Mouse (Mus musculus): ENCODE data around the gene Fam216b. TPM values are rescaled to one million over a fixed set of nuclear protein-coding genes. Genes with fewer than 3 reads are reported as not detected.

Gene Fam216b
- polyA plus RNA-seq (2015; fragmentation: Nextera tagmentation; extraction: Ambion mirVana), result not detected in 2 replicates

DNA sequence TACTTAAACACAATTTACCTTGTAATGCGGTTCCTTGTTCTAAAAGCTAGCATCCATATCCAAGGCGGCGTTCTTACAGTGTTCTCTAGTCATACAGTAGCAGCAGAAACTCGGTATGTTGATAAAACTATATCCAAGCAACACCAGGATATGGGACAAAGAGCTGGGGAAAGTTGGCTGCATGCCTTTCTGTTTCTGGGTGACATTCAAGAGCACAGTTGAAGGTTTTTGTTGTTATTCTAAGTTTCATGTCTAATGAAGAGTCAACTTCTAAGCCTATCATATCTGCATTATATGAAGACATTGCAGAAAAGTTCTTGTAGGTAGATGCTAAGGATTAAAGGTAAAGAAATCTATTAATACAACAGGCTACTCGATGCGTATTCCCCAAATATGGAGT, at the start of gene Fam216b:
Fam216b (minus strand) TSS at position 101 of the 400 bp plus-strand sequence.
- Histone ChIP-seq H3K4me3 (replicated peaks) (no peak within 1 kb of the TSS), H3K4me2 (no peak within 1 kb of the TSS), H3K4me1 (replicated peaks) (no peaks in the 10 kb centered on the region), H3K36me3 (no peaks in the 10 kb centered on the region), H3K9me3 (replicated peaks) (no peaks in the 10 kb centered on the region), H3K9ac (no peak within 1 kb of the TSS), H3K27ac (no peak within 1 kb of the TSS), H3K27me3 (no peaks in the 10 kb centered on the region)
- ATAC-seq (ENCODE audit: low read depth) (no peak), DNase-seq (no peak)
- WGBS (ENCODE audit: insufficient replicate concordance), result 61% methylated on average over 6 of the region's 6 CpGs

DNA sequence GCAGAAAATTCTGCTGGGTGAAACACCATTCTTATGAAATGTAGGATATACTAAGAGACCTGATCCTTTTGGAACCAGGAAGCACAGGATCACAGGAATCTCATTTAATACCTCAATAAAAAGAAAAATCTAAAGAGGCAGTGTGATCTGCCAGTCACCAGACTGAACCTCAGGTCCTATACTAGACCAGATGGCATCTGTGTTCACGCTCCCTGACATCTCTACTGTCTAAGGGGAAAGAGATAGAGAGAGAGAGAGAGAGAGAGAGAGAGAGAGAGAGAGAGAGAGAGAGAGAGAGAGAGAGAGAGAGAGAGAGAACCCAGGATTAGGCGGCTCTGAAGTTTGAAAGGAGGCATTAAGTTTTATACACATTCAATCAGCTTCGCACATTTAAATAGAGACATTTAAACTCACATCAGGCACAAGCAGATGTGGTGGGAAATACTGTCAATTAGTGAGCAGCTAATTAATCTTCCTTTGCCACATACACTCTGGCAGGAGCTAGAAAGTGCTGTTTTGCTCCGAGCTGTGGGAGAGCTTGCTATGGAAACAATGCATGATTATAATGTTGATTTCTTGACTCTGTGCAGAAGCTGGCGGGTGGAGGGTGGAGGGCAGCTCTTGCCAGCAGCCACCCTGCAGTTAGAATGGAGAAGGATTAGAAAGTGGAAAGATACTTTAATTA, 43.7 kb upstream of the Fam216b start:
- no peak overlapping the region for H3K4me2 ChIP-seq
- no peak overlapping the region for H3K4me3 ChIP-seq (replicated peaks)
- H3K9me3 ChIP-seq (replicated peaks), result no peaks in the 10 kb centered on the region
- no peaks in the 10 kb centered on the region for H3K27me3 ChIP-seq
- 55% methylated on average over 5 of the region's 5 CpGs for WGBS (ENCODE audit: insufficient replicate concordance)
- ATAC-seq (ENCODE audit: low read depth) (no peak), DNase-seq (no peak)
- no peaks in the 10 kb centered on the region for H3K4me1 ChIP-seq (replicated peaks)
- no peak overlapping the region for H3K9ac ChIP-seq
- no peaks in the 10 kb centered on the region for H3K36me3 ChIP-seq
- no peak overlapping the region for H3K27ac ChIP-seq

DNA sequence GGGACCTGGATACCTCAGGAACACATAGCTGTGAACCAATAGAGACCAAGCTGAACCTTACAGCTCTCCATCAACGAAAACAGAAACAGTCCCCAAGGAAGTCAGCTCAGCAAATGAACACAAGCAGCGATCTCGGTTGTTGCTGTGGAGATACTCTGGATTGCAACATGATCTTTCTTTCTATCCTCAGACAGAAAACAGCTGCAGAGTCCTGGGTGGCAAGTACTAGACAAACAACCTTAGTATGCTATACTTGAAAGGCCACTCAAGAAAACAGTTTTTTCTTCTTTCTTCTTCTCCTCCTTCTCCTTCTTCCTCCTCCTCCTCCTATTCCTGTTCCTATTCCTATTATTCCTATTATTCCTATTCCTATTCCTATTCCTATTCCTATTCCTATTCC, 37.9 kb upstream of the Fam216b start:
- Histone ChIP-seq H3K4me1 (replicated peaks) (no peaks in the 10 kb centered on the region), H3K36me3 (no peaks in the 10 kb centered on the region), H3K9me3 (replicated peaks) (no peaks in the 10 kb centered on the region), H3K4me2 (no peak overlapping the region), H3K27ac (no peak overlapping the region), H3K4me3 (replicated peaks) (no peak overlapping the region), H3K9ac (no peak overlapping the region), H3K27me3 (no peaks in the 10 kb centered on the region)
- no peak for ATAC-seq (ENCODE audit: low read depth)
- no peak for DNase-seq
- WGBS (ENCODE audit: insufficient replicate concordance), result 52% methylated on average over 3 of the region's 3 CpGs

DNA sequence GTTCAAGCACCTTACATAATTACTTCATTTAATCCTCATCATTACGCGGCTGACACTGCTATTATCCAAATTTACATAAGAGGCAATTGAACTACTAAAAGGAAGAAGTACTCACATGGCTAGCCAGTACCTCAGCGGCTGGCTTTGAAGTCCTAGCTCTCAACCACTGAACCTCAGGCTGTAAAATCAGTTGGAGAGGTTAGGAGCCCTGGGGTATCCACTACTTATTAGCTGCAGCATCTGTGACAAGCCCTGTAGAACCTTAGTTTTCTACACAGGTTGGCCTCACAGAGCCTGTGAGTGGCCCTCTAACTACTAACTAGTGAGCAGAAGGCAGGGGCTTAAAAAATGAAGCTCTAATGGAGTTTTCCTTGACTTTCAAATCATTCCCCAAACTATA, 31.5 kb upstream of the Fam216b start:
- H3K4me1 ChIP-seq (replicated peaks), result no peaks in the 10 kb centered on the region
- no peaks in the 10 kb centered on the region for H3K27me3 ChIP-seq
- no peak overlapping the region for H3K27ac ChIP-seq
- no peaks in the 10 kb centered on the region for H3K9me3 ChIP-seq (replicated peaks)
- 41% methylated on average over 3 of the region's 3 CpGs for WGBS (ENCODE audit: insufficient replicate concordance)
- no peak overlapping the region for H3K9ac ChIP-seq
- H3K4me3 ChIP-seq (replicated peaks), result no peak overlapping the region
- ATAC-seq (ENCODE audit: low read depth) (no peak), DNase-seq (no peak)
- H3K36me3 ChIP-seq, result no peaks in the 10 kb centered on the region
- no peak overlapping the region for H3K4me2 ChIP-seq

DNA sequence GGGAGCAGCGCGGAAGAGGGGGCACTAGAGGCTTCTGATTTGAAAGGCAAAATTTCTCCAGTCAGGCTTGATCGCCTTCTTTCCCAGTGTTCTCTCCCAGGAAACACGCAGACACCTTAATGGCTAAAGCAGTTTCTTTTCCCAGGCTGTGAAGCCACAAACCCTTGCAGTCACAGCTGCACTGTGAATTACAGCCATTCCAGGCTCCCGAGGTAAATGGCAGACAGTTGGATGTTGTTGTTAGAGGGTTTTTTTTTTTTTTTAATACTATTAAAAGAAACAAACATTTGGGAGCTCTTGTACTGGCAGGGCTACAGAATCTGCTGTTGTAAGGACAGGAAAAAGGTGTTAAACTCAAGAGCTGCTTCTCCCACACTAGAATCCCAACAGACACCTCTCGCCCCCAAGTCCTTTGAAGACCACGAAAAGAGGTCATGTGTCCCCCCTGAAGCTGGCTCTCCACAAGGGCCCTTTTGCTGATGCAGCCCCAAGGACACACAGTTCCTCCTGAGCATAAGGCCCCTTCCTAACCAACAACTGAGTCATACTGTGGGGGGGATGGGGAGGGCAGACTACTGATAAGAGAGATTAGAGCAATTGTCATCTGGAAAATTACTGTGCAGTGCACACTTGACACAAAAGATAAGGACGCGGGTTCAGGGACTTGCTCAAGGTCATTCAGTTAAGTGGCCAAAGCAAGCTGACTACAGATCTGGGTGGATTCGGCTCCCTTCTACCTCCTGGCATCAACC, 30.8 kb upstream of the Fam216b start:
- Histone ChIP-seq H3K36me3 (no peaks in the 10 kb centered on the region), H3K27me3 (no peaks in the 10 kb centered on the region), H3K27ac (no peak overlapping the region), H3K4me3 (replicated peaks) (no peak overlapping the region), H3K4me2 (no peak overlapping the region), H3K9ac (no peak overlapping the region), H3K9me3 (replicated peaks) (no peaks in the 10 kb centered on the region), H3K4me1 (replicated peaks) (no peaks in the 10 kb centered on the region)
- no peak for ATAC-seq (ENCODE audit: low read depth)
- 55% methylated on average over 10 of the region's 10 CpGs for WGBS (ENCODE audit: insufficient replicate concordance)
- DNase-seq, result no peak

DNA sequence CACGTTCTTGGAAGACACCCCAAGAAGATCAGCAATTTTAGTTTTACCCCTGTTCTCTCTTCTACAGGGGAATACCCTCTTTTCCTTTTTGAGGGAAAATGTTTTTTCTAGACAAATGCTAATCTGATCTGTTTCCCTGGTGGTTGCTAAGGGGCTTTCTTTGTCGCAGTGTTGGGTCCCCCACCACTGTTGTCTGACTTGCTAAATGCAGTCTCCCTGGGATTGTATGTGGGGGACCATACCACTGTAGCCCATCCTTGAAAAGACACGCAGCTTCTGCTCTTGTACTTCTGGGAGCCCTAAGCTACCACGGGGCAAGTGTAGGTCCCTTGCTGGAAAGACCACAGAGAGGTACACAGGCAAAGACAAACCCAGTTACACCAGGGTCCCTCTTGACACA, 28.9 kb upstream of the Fam216b start:
- no peaks in the 10 kb centered on the region for H3K27me3 ChIP-seq
- H3K9me3 ChIP-seq (replicated peaks), result no peaks in the 10 kb centered on the region
- DNase-seq (no peak), ATAC-seq (ENCODE audit: low read depth) (no peak)
- no peak overlapping the region for H3K4me2 ChIP-seq
- H3K9ac ChIP-seq, result no peak overlapping the region
- WGBS (ENCODE audit: insufficient replicate concordance), result 74% methylated on average over 4 of the region's 4 CpGs
- no peak overlapping the region for H3K4me3 ChIP-seq (replicated peaks)
- H3K4me1 ChIP-seq (replicated peaks), result no peaks in the 10 kb centered on the region
- H3K36me3 ChIP-seq, result no peaks in the 10 kb centered on the region
- no peak overlapping the region for H3K27ac ChIP-seq

DNA sequence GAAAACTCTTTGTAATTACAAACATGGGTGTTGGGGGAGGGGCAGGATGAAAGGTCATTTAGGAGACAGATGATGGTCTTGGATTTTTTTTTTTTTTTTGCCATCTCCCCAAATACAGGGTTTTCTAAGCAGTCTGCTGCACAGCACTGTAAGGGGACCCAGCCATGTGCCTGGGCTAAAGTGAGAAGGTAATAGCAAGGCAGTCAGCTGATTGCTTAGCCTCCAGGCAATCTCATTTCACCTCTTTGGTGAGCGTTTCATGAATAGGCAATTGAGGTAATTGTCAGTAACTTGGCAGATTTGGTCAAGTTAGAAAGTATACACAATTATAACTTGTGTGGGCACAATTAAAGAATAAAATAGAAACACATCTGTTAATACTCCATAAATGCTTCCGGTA, 28.5 kb upstream of the Fam216b start:
- H3K4me1 ChIP-seq (replicated peaks), result no peaks in the 10 kb centered on the region
- H3K9me3 ChIP-seq (replicated peaks), result no peaks in the 10 kb centered on the region
- ATAC-seq (ENCODE audit: low read depth), result no peak
- no peak overlapping the region for H3K4me2 ChIP-seq
- 76% methylated on average over 2 of the region's 2 CpGs for WGBS (ENCODE audit: insufficient replicate concordance)
- H3K4me3 ChIP-seq (replicated peaks), result no peak overlapping the region
- no peak overlapping the region for H3K9ac ChIP-seq
- no peaks in the 10 kb centered on the region for H3K36me3 ChIP-seq
- no peak for DNase-seq
- H3K27ac ChIP-seq, result no peak overlapping the region
- no peaks in the 10 kb centered on the region for H3K27me3 ChIP-seq

DNA sequence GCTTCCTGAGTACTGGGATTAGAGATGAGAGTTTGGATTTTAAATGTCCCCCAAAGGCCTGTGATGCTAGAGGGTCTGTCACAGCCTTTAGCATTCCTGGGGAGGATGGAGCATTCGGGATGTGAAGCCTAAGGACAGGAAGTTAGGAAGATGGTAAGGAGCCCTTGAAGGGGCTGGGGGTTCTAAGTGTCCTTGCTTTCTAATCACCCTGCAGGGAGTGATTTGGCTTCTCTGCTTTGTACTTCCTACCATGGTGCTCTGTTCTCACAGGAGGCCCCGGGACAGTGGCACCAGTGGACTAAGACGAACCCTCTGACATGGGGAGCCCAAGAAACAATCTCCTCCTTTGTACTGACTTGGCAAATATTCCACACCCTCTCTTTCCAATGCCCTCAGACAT, 23.7 kb upstream of the Fam216b start:
- Histone ChIP-seq H3K9ac (no peak overlapping the region), H3K36me3 (no peaks in the 10 kb centered on the region), H3K4me3 (replicated peaks) (no peak overlapping the region), H3K27ac (no peak overlapping the region), H3K9me3 (replicated peaks) (no peaks in the 10 kb centered on the region), H3K4me1 (replicated peaks) (no peaks in the 10 kb centered on the region), H3K27me3 (no peaks in the 10 kb centered on the region), H3K4me2 (no peak overlapping the region)
- DNase-seq, result no peak
- 63% methylated on average over 3 of the region's 3 CpGs for WGBS (ENCODE audit: insufficient replicate concordance)
- no peak for ATAC-seq (ENCODE audit: low read depth)

DNA sequence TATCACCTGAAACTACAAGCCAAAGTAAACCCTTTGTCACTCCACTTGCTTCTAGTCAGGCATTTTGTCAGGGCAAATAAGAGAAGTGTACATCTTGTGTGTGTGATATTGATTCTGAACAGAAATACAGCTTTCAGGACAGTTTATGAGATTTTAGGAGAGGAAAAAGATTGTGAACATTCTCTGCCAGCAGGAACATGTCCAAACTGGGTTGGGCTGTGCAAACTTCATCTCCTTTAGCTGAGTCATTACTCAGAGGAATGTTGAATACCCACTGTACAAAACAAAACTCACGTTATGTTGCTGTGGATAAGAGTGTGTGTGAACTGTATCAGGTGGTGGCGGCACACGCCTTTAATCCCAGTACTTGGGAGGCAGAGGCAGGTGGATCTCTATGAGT, 22.1 kb upstream of the Fam216b start:
- no peak overlapping the region for H3K4me2 ChIP-seq
- H3K4me1 ChIP-seq (replicated peaks), result no peaks in the 10 kb centered on the region
- H3K27me3 ChIP-seq, result no peaks in the 10 kb centered on the region
- WGBS (ENCODE audit: insufficient replicate concordance), result 61% methylated on average over 3 of the region's 3 CpGs
- no peak overlapping the region for H3K4me3 ChIP-seq (replicated peaks)
- H3K27ac ChIP-seq, result no peak overlapping the region
- DNase-seq (no peak), ATAC-seq (ENCODE audit: low read depth) (no peak)
- H3K36me3 ChIP-seq, result no peaks in the 10 kb centered on the region
- no peak overlapping the region for H3K9ac ChIP-seq
- no peaks in the 10 kb centered on the region for H3K9me3 ChIP-seq (replicated peaks)

DNA sequence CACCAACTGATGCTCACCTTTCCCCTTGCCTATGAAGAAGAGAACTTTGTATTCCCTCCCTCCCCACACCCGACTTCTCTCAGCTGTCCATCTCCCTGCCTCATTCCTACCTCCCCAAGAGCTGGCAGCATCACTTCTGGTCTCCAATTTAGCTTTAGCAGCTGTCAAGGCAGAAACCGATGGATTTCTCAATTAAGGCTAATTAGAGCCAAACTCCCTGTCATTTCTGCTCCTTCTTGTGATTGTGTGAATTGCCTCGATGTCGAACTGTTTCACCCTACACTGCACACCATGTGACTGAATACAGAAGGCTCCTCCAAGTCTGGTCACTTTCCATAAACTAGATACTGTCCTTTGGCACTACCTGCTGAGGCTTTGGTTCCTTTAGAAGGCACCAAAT, 20.6 kb upstream of the Fam216b start:
- H3K4me3 ChIP-seq (replicated peaks), result no peak overlapping the region
- H3K9ac ChIP-seq, result no peak overlapping the region
- DNase-seq (no peak), ATAC-seq (ENCODE audit: low read depth) (no peak)
- no peaks in the 10 kb centered on the region for H3K9me3 ChIP-seq (replicated peaks)
- no peak overlapping the region for H3K27ac ChIP-seq
- WGBS (ENCODE audit: insufficient replicate concordance), result 58% methylated on average over 4 of the region's 4 CpGs
- no peaks in the 10 kb centered on the region for H3K36me3 ChIP-seq
- H3K4me2 ChIP-seq, result no peak overlapping the region
- no peaks in the 10 kb centered on the region for H3K27me3 ChIP-seq
- H3K4me1 ChIP-seq (replicated peaks), result no peaks in the 10 kb centered on the region

DNA sequence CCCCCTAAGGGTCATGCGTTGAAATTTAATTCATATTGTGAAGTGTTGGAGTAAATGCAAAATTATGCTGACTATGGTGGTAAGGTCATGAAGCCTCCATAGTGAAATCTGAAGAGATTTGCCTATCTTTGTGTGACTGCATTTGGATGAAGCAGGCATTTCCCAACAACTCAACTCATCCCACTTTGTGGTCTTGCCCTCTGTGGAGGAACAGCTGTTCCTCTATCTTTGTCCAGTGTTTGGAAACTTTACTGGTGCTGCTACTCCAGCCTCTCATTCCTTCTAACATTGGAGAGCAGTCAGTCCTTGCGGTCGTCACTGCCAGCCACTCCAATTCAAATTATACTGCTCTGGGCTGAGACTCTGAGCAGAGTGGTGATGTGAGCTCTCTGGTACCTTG, 19.6 kb upstream of the Fam216b start:
- Histone ChIP-seq H3K27ac (no peak overlapping the region), H3K27me3 (no peaks in the 10 kb centered on the region), H3K9me3 (replicated peaks) (no peaks in the 10 kb centered on the region), H3K4me1 (replicated peaks) (no peaks in the 10 kb centered on the region), H3K4me2 (no peak overlapping the region), H3K4me3 (replicated peaks) (no peak overlapping the region), H3K9ac (no peak overlapping the region), H3K36me3 (no peaks in the 10 kb centered on the region)
- DNase-seq (no peak), ATAC-seq (ENCODE audit: low read depth) (no peak)
- 69% methylated on average over 3 of the region's 3 CpGs for WGBS (ENCODE audit: insufficient replicate concordance)

DNA sequence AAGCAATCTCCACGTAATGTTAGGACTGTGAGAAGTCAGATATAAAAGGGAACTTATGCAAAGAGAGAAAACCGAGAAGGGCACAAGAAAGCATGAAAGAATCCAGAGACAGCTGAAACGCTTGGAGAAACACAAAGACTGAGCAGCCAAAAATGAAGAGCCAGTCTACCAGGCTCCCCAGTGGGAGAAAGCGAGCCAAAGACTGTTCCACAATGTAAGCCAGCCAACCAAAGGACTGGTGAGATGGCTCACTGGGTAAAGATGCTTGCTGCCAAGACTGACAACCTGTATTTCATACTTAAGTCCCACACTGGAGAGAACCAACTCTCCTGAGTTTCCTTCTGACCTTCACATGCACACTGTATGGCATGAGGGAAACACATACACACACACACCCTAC, 784 bp upstream of the Fam216b start:
- no peaks in the 10 kb centered on the region for H3K36me3 ChIP-seq
- 50% methylated on average over 4 of the region's 4 CpGs for WGBS (ENCODE audit: insufficient replicate concordance)
- no peak for ATAC-seq (ENCODE audit: low read depth)
- no peaks in the 10 kb centered on the region for H3K27me3 ChIP-seq
- no peak overlapping the region for H3K4me3 ChIP-seq (replicated peaks)
- no peak for DNase-seq
- H3K4me1 ChIP-seq (replicated peaks), result no peaks in the 10 kb centered on the region
- no peaks in the 10 kb centered on the region for H3K9me3 ChIP-seq (replicated peaks)
- H3K9ac ChIP-seq, result no peak overlapping the region
- H3K4me2 ChIP-seq, result no peak overlapping the region
- no peak overlapping the region for H3K27ac ChIP-seq

All from liver, embryonic 13.5 days (tissue).